Mouse (Mus musculus): ENCODE measurements at regions not wholly inside any gene's neighbourhood (a gene's known extent, or its start where the extent isn't known, plus 50 kb on each side); places are given as distances from the start of the nearest gene placed in this dataset.

DNA sequence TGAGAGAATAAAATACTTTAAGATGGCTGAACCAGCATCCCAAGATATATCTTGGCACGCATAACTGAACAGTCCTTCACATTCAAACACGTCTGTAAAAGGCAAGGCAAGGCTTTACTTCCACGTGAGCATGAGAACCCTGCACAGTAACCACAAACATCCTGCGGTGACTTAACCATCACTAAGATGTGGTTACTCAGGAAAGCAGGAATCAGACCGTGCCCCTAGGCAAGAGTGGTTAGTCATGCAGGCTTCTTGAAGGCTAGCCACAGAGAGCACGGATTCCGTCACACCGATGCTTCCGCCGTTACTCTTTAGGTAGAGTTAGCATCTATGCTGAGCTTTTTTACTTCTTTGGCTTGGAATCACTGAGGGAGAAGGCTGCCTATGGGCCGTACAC, 266.8 kb downstream of the Barhl2 start:
- DNase-seq (ENCODE audit: low spot score), result no peak

GRCm38 (mm10) chr5:106181726-106182125, 276.2 kb downstream of the Barhl2 start:
- no peak for DNase-seq (ENCODE audit: low spot score)

DNA sequence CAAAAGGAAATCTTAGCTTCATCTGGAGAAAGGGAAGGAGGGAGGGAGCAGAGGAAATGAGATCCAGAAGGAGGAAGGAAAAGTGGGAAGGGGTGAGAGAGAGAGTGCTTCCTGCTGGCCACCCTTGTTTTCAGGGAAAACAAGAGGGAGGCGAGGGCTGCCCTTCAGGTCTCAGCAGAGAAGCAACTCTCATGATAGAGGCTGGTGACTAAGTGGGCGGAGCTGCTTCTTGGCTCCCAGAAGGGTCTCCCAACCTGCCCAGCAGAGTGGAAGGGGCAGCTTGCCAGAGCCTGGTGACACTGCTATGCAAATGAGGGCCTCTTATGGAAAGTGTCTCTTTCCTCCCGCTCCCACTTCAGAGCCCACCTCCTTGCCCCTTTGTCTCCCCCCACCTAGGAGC, 285.8 kb downstream of the Barhl2 start:
- DNase-seq (ENCODE audit: low spot score), result peak; percentile 56

- DNase-seq (ENCODE audit: low spot score), result no peak
These were observed 287.6 kb downstream of the Barhl2 start for GRCm38 (mm10) chr5:106170405-106170804.

GRCm38 (mm10) chr5:106167556-106167955, 290.4 kb downstream of the Barhl2 start:
- no peak for DNase-seq (ENCODE audit: low spot score)

DNA sequence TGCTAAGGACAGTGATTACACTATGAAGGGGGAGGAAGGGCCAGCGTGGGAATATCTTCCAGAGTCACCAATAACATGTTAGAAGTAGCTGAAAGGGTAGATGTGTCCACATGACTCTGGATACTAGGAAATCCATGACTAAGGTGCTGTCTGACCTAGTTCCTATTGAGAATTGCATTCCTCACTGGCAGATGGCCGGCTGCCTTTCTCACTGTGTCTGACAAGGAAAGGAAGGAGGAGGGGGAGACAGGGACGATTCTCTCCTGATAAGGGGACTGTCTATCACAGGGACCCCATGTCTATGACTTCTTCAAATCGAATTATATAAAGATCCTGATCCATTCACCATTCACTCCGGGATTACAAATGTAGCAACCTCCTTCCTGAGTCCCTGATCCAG, 289.9 kb downstream of the Zfp326 start:
- no peak for DNase-seq (ENCODE audit: low spot score)

DNA sequence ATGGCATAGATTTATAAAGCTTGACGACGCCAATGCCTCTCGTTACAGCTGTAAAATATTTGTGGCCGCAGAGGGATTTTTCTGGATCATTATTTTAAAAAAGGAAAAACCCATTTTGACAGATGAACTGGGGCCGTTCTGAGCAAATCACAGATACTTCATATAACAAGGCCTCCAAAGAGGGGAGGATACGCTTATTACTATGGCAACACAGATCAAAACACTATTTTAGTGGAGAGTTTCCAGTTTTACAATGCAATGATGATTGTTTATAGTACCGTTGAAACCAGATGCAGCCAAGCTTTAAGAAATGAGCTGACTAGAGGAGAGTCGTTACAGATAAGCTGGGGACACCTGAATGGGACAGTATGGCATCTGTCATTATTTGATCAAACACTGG, 287.8 kb downstream of the Zfp326 start:
- no peak for DNase-seq (ENCODE audit: low spot score)

GRCm38 (mm10) chr5:106162981-106163653, 286.8 kb downstream of the Zfp326 start:
- no peak for DNase-seq (ENCODE audit: low spot score)

- DNase-seq (ENCODE audit: low spot score), result no peak
These were observed 262.7 kb downstream of the Zfp326 start for GRCm38 (mm10) chr5:106139109-106139508.

DNA sequence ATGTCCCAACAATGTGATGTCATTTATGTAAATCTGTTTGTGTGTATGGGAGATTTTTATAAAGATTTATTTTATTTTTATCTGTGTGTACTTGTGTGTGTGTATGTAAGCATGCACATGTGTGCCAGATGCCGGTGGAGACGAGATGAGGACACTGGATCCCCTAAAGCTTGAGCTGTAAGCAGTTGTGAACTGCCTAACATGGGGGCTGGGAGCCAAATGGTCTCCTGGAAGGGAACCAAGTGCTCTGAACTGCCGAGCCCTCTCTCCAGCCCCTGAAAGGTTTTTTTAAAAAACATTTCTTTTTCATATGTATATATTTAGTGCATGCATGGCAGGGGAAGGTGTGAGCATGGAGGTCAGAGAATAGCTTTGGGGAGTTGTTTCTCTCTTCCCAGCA, 246.6 kb downstream of the Zfp326 start:
- DNase-seq (ENCODE audit: low spot score), result no peak

DNA sequence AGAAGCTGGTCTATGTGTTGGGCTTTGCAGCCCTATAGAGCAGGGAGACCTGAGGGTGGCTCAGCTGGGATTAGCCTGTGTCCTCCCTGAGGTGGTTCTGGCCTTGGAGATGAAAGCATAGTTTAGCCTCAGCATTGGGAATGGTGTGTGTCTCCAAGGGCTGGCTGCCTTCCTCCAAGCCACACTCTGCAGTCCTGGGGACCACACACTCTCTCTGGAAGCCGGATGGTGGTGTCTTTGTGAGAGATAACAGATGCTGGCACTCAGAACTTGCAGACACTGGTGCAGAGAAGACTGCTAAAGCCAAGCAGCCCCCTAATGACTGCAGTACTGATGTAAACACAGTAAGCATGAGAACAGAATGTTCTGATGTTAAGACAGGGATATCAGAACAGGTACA, 243.2 kb downstream of the Zfp326 start:
- no peak for DNase-seq (ENCODE audit: low spot score)

- DNase-seq (ENCODE audit: low spot score), result no peak
These were observed 236.8 kb downstream of the Zfp326 start for GRCm38 (mm10) chr5:106113186-106113585.

DNA sequence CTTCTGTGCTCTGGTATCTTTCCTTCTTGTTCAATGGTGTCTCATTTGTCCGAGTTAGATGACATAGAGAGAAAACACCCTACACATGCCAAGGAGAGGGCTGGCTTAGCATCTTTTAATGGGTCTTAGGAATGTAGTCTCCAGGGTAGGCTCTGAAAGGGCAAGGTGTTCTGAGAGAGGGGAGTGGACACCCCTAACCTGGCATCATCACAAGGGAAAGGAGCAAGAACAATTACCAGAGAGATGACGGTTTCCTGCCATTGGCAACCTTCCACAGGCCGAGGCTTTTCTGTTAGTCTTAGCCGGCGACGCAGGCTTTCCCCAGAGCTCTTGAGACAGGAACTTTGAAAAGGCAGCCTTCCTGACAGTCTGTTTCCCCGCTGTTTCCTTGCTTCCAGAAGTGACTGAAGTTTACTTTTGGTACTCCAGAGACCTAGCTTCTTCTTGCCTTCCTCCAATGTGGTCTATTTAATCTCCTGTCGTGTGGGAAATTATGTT, 232.2 kb downstream of the Zfp326 start:
- DNase-seq (ENCODE audit: low spot score), result no peak

DNA sequence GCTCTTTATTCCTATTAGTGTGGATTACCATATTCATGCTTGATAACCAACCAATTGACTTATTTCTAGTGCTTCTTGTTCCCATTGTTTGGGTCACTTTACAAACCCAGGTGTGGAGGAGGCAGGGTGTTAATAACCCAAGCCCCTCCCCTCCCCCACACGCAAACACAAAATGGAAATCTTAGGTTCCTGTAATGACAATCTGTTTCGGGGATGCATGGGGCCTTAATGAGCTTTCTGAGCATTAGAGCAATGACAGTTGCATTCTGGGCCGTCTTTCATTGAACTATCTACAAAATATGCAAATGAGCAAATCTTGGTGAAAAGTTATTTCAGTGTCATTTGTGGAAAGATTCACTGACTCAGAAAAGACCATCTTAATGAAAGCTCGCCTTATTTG, 225.9 kb downstream of the Zfp326 start:
- DNase-seq (ENCODE audit: low spot score), result no peak

GRCm38 (mm10) chr5:106098887-106099286, 222.5 kb downstream of the Zfp326 start:
- DNase-seq (ENCODE audit: low spot score), result no peak

- DNase-seq (ENCODE audit: low spot score), result no peak
These were observed 213.0 kb downstream of the Zfp326 start for GRCm38 (mm10) chr5:106089332-106089731.

GRCm38 (mm10) chr5:106088478-106089185, 212.3 kb downstream of the Zfp326 start:
- DNase-seq (ENCODE audit: low spot score), result no peak

DNA sequence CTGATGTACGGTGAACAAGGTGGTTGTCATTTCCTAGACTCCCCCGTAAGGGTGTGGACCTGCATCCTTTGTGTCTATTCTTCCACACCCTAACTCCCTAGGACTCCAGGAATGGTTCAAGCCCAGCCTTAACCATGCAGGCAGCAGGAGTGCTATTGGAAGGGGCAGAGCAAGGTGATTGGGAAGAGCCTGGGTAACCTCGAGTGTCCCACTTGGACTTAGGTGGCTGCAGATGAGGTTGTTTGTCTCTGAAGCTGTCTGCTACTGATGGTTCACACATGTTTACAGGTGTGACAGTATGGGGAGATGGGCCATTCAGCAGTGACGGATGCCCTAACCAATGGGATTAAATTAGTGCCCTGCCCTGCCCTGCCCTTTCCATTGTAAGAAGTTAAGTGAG, 207.4 kb downstream of the Zfp326 start:
- no peak for DNase-seq (ENCODE audit: low spot score)

DNA sequence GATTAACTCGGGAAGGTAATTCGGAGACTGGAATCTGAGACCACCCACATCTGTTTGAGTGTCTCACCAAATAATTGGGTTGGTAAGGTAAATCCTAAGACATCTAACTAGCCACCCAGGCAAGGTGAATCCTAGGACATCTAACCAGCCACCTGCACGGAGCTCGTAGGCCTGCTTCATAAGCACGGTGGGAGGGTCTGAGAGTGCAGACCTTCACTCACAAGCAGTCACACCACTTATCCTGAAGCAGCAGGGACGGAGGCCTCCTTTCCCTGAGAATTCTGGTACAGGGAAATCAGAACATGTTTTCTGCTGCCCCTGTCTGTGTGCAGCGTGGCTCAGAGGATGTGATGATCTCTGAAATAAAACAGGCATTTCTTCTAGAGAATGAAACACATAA, 206.5 kb downstream of the Zfp326 start:
- DNase-seq (ENCODE audit: low spot score), result no peak

- DNase-seq (ENCODE audit: low spot score), result no peak
These were observed 190.8 kb downstream of the Zfp326 start for GRCm38 (mm10) chr5:106067124-106067551.

DNA sequence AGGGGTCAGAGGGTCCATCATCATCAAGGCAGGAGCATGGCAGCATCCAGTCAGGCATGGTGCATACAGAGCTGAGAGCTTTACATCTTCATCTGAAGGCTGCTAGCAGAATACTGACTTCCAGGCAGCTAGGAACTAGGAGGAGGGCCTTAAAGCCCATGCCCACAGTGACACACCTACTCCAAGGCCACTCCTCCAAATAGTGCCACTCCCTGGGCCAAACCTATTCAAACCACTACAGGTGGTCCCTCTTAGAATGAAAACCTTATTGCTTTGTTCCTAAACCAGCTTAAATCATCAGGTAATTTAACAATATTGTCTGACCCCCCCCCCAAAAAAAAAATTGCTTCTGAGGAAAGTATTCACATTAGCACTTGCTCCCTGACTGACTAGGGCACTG, 190.3 kb downstream of the Zfp326 start:
- DNase-seq (ENCODE audit: low spot score), result no peak

DNA sequence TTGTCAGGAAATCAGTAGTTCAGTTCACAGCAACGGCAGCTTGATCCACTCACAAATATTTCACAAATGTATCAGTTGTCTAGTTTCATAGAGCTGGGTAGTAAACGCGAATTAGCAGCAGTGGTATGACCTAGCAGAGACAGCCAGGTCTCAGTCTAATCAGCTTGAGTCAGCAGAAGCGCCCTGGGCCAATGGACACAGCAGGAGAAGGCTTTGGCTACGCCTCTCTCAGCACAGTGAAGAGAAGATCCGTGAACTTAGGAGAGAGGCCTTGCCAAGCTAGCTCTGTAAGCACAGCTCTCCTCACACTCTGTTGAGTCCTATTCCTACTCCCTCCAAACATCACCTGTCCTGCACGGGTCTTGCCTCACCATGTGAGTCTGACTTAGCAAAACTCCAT, 188.0 kb downstream of the Zfp326 start:
- no peak for DNase-seq (ENCODE audit: low spot score)

DNA sequence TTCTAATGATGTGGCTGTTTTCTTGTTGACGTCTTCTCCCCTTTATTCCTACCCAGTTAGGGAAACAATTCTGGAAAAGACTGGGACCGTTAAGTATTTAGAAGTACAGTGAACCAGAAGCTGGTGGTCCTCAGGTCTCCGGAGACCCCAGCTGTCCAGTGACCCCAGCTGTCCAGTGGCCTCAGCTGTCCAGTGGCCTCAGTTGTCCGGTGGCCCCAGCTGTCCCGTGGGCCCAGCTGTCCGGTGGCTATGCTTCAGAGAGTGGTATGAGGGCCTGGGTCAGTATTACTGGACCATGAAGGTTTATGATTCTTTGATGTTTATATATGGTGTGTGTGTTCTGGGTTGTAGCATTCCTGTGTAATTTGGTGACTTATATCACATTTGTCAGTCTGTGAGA, 186.6 kb downstream of the Zfp326 start:
- DNase-seq (ENCODE audit: low spot score), result no peak

GRCm38 (mm10) chr5:106056631-106057030, 180.3 kb downstream of the Zfp326 start:
- DNase-seq (ENCODE audit: low spot score), result no peak

Data from embryo, embryonic 10 days (tissue).